Mouse (Mus musculus) forebrain, embryonic 12.5 days (tissue): ENCODE data around the gene Tbca. TPM values are rescaled to one million over a fixed set of nuclear protein-coding genes. Genes with fewer than 3 reads are reported as not detected.
A peak's percentile ranks its signal among the peaks of the same experiment; 100 is the strongest.

ENCODE experiments used
- ATAC-seq: fragments of 200-750 bp; cut with Nextera tagmentation; 2 replicates; pipeline ENCODE4 v1.8.0; 2017; ENCODE audit warnings: moderate TSS enrichment; ENCODE audit not compliant: low FRiP score
- H3K27ac ChIP-seq: fragments of 300-500 bp; sonication (generic); 2 replicates; pipeline ENCODE4 v1.5.1; 2016; ENCODE audit warnings: mild to moderate bottlenecking
- H3K27me3 ChIP-seq: fragments of 300-500 bp; sonication (generic); 2 replicates; pipeline ENCODE4 v1.6.1; 2016; ENCODE audit warnings: mild to moderate bottlenecking
- H3K36me3 ChIP-seq: fragments of 300-500 bp; sonication (generic); replicated peaks from 2 replicates; pipeline ENCODE4 v1.6.1; 2016; ENCODE audit warnings: mild to moderate bottlenecking
- H3K4me1 ChIP-seq: fragments of 300-500 bp; sonication (generic); 2 replicates; pipeline ENCODE4 v1.6.1; 2016
- H3K4me2 ChIP-seq: fragments of 300-500 bp; sonication (generic); 2 replicates; pipeline ENCODE4 v1.6.1; 2016; ENCODE audit warnings: mild to moderate bottlenecking, moderate library complexity
- H3K4me3 ChIP-seq: fragments of 300-500 bp; sonication (generic); replicated peaks from 2 replicates; pipeline ENCODE4 v1.5.1; 2016; ENCODE audit warnings: mild to moderate bottlenecking
- H3K9ac ChIP-seq: fragments of 300-500 bp; sonication (generic); 2 replicates; pipeline ENCODE4 v1.6.1; 2016; ENCODE audit warnings: mild to moderate bottlenecking
- H3K9me3 ChIP-seq: fragments of 300-500 bp; sonication (generic); 2 replicates; pipeline ENCODE4 v1.6.1; 2016
- WGBS: fragments of 180-500 bp; shearing (Covaris S2); methylation state at CpG from one replicate; pipeline ENCODE4 v1.1.7; 2016; 5-methylcytosine and 5-hydroxymethylcytosine counted together
- polyA plus RNA-seq: library from polyadenylated mRNA; unstranded; fragments of >200 nt; fragmentation: Nextera tagmentation; extraction: Ambion mirVana; gene quantifications from 2 replicates; pipeline ENCODE4 v1.2.1, GENCODE M21; 2016

Gene Tbca
- polyA plus RNA-seq, 1 experiment from 2014 or later: 249 TPM

GRCm38 (mm10) chr13:94859256-94859655, 70.5 kb downstream of the Tbca start:
- ATAC-seq: no peak
- no peak overlapping the region for H3K27ac ChIP-seq
- 89% methylated on average over 8 of the region's 8 CpGs for WGBS
- peaks cover 78% of the 10 kb centered on the region for H3K27me3 ChIP-seq
- H3K4me1 ChIP-seq: 0 out of 2 replicates have a peak, but pooled peaks cover 3% of the 10 kb centered on the region
- H3K9me3 ChIP-seq: no peaks in the 10 kb centered on the region
- H3K36me3 ChIP-seq: no peaks in the 10 kb centered on the region
- no peak overlapping the region for H3K4me3 ChIP-seq
- H3K9ac ChIP-seq: no peak overlapping the region
- H3K4me2 ChIP-seq: no peak overlapping the region

- H3K4me3 ChIP-seq: no peak overlapping the region
- H3K27me3 ChIP-seq: peaks cover 95% of the 10 kb centered on the region
- no peaks in the 10 kb centered on the region for H3K9me3 ChIP-seq
- 0 out of 2 replicates have a peak, but pooled peaks cover 3% of the 10 kb centered on the region for H3K4me1 ChIP-seq
- no peak for ATAC-seq
- WGBS: 73% methylated on average over 5 of the region's 5 CpGs
- no peak overlapping the region for H3K4me2 ChIP-seq
- H3K36me3 ChIP-seq: no peaks in the 10 kb centered on the region
- H3K27ac ChIP-seq: no peak overlapping the region
- no peak overlapping the region for H3K9ac ChIP-seq
These were observed 74.0 kb downstream of the Tbca start for GRCm38 (mm10) chr13:94862491-94863230.

- Histone ChIP-seq H3K9me3 (no peaks in the 10 kb centered on the region), H3K4me2 (no peak overlapping the region), H3K36me3 (no peaks in the 10 kb centered on the region), H3K27ac (no peak overlapping the region), H3K4me3 (no peak overlapping the region), H3K9ac (no peak overlapping the region), H3K4me1 (peaks cover 10% of the 10 kb centered on the region; the same call in 1 of the 2 replicates), H3K27me3 (peaks cover 96% of the 10 kb centered on the region)
- no peak for ATAC-seq
- WGBS: 0% methylated on average over 2 of the region's 2 CpGs
These were observed 78.2 kb downstream of the Tbca start for GRCm38 (mm10) chr13:94866906-94867305.

- Histone ChIP-seq H3K27ac (no peak overlapping the region), H3K4me1 (peaks cover 10% of the 10 kb centered on the region; the same call in 1 of the 2 replicates), H3K4me2 (no peak overlapping the region), H3K4me3 (no peak overlapping the region), H3K27me3 (peaks cover 95% of the 10 kb centered on the region), H3K9ac (no peak overlapping the region), H3K36me3 (no peaks in the 10 kb centered on the region), H3K9me3 (no peaks in the 10 kb centered on the region)
- ATAC-seq: no peak
- WGBS: 41% methylated on average over 4 of the region's 4 CpGs
These were observed 79.1 kb downstream of the Tbca start for GRCm38 (mm10) chr13:94867772-94868171.

- Histone ChIP-seq H3K9me3 (no peaks in the 10 kb centered on the region), H3K9ac (0 out of 2 replicates have a peak overlapping the region, but pooled peaks have one; percentile 33), H3K4me2 (peak overlapping the region; percentile 54), H3K27me3 (peaks cover 95% of the 10 kb centered on the region), H3K36me3 (no peaks in the 10 kb centered on the region), H3K27ac (no peak overlapping the region), H3K4me1 (peaks cover 11% of the 10 kb centered on the region; the same call in 1 of the 2 replicates), H3K4me3 (peak overlapping the region; percentile 30)
- 1% methylated on average over 35 of the region's 35 CpGs for WGBS
- ATAC-seq: peak; percentile 88
These were observed 79.8 kb downstream of the Tbca start for GRCm38 (mm10) chr13:94868478-94868950.

DNA sequence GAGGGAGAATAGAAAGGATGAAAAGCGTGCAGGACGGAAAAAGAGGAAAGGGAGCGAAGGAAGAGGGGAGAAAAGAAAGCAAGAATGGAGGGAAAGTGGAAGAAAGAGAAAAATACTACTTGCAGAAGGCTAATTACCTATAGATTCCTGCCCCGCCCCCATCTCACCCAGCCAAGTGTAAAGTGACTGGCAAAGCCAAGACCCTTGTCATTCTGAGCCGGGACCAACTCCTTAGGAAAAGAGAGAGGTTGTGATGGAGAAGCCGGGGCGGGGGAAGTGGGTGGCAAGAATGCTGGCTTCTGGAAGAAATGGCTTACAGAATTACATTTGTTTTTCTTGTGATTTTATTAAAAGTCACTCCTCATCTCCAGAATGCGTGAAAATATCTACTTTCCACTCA, 80.8 kb downstream of the Tbca start:
- H3K9ac ChIP-seq: no peak overlapping the region
- H3K4me3 ChIP-seq: peak overlapping the region; percentile 30; the same call in 1 of the 2 replicates
- under 1% methylated on average over 8 of the region's 8 CpGs for WGBS
- no peaks in the 10 kb centered on the region for H3K9me3 ChIP-seq
- peak overlapping the region; percentile 54 for H3K4me2 ChIP-seq
- H3K4me1 ChIP-seq: peaks cover 15% of the 10 kb centered on the region; the same call in 1 of the 2 replicates
- peaks cover 93% of the 10 kb centered on the region for H3K27me3 ChIP-seq
- no peaks in the 10 kb centered on the region for H3K36me3 ChIP-seq
- ATAC-seq: no peak
- no peak overlapping the region for H3K27ac ChIP-seq

GRCm38 (mm10) chr13:94870071-94870460, 81.4 kb downstream of the Tbca start:
- Histone ChIP-seq H3K27me3 (peaks cover 93% of the 10 kb centered on the region), H3K36me3 (no peaks in the 10 kb centered on the region), H3K4me3 (no peak overlapping the region), H3K4me1 (peaks cover 18% of the 10 kb centered on the region), H3K27ac (no peak overlapping the region), H3K9me3 (no peaks in the 10 kb centered on the region), H3K9ac (no peak overlapping the region), H3K4me2 (no peak overlapping the region)
- ATAC-seq: no peak
- 3% methylated on average over 9 of the region's 9 CpGs for WGBS

GRCm38 (mm10) chr13:94870461-94871186, 81.9 kb downstream of the Tbca start:
- Histone ChIP-seq H3K4me1 (peaks cover 21% of the 10 kb centered on the region), H3K36me3 (no peaks in the 10 kb centered on the region), H3K4me2 (no peak overlapping the region), H3K9ac (no peak overlapping the region), H3K27ac (no peak overlapping the region), H3K9me3 (no peaks in the 10 kb centered on the region), H3K27me3 (peaks cover 93% of the 10 kb centered on the region), H3K4me3 (no peak overlapping the region)
- ATAC-seq: no peak
- WGBS: under 1% methylated on average over 21 of the region's 21 CpGs

- WGBS: 1% methylated on average over 7 of the region's 7 CpGs
- Histone ChIP-seq H3K27ac (no peak overlapping the region), H3K9me3 (no peaks in the 10 kb centered on the region), H3K27me3 (peaks cover 90% of the 10 kb centered on the region), H3K9ac (no peak overlapping the region), H3K36me3 (no peaks in the 10 kb centered on the region), H3K4me2 (no peak overlapping the region), H3K4me1 (peaks cover 21% of the 10 kb centered on the region), H3K4me3 (no peak overlapping the region)
- no peak for ATAC-seq
These were observed 83.2 kb downstream of the Tbca start for GRCm38 (mm10) chr13:94871806-94872320.

DNA sequence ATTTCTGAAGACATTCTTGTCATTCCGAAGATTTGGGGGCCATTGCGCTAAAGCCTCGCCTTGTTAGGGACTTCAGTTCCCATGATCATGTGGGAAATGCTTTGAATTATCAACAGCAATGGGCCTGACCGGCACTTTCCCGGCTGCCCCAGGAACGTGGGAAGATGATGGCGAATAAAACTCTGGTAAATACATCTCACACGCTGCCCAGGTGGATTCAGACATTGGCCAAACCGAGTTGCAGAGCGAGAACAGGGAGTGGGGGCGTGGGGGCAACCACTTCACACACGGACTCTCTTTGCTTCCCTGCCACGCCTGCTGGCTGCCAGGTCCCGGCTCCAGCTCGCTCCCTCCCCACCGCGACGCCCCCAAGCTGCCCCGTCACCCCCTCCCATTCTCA, 83.7 kb downstream of the Tbca start:
- Histone ChIP-seq H3K9ac (no peak overlapping the region), H3K4me2 (no peak overlapping the region), H3K27ac (0 out of 2 replicates have a peak overlapping the region, but pooled peaks have one; percentile 13), H3K4me1 (peaks cover 21% of the 10 kb centered on the region), H3K36me3 (no peaks in the 10 kb centered on the region), H3K4me3 (no peak overlapping the region), H3K9me3 (no peaks in the 10 kb centered on the region), H3K27me3 (peaks cover 90% of the 10 kb centered on the region)
- WGBS: 0% methylated on average over 19 of the region's 19 CpGs
- no peak for ATAC-seq

GRCm38 (mm10) chr13:94873111-94874038, 84.7 kb downstream of the Tbca start:
- no peak; the same call in 1 of the 2 replicates for ATAC-seq
- peaks cover 21% of the 10 kb centered on the region for H3K4me1 ChIP-seq
- peak overlapping the region; percentile 42; the same call in 1 of the 2 replicates for H3K27ac ChIP-seq
- peaks cover 87% of the 10 kb centered on the region for H3K27me3 ChIP-seq
- peak overlapping the region; percentile 21; the same call in 1 of the 2 replicates for H3K4me3 ChIP-seq
- no peaks in the 10 kb centered on the region for H3K36me3 ChIP-seq
- H3K9me3 ChIP-seq: no peaks in the 10 kb centered on the region
- WGBS: under 1% methylated on average over 54 of the region's 54 CpGs
- peak overlapping the region; percentile 25 for H3K4me2 ChIP-seq
- no peak overlapping the region for H3K9ac ChIP-seq
